Comparison of ENCODE assay signal across 10 mouse cellular contexts in the genomic region with DNA sequence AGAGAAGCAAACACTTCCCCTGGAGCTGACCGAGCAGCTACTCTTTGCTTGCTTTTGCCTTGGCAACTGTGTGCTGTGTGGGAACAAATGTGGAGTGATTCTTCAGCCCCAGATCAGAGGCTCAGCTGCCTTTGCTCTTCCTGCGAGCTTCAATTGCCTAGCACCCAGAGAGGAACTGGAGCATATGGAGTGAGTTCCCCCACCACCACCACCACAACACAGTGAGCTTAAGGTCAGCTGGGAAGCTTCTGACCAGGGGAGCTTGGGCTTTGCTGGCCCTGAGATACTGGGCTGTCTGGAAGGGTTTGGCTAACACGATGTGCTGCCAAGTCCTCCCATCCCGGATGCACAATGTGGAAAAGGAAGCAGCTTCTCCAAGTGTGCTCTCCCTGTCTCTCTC.
A peak's percentile ranks its signal among the peaks of the same experiment; 100 is the strongest.
DNase-seq lines count a peak whose midpoint lies in the region; ATAC-seq and TF ChIP-seq lines count a peak whose summit lies in the region.
"Had no signal": no experiment of that assay in that cellular context is flagged by ENCODE, and none has a peak within 500 bp of the region (broad histone marks: within the 10 kb centered on the region; RNA-seq: fewer than 3 reads in every experiment).

No protein-coding gene starts in this region.

- no peaks in the 10 kb centered on the region for H3K9me3 ChIP-seq in stomach, postnatal 0 days (ENCODE audit: control insufficient read depth, low read length)

- H3K4me1 ChIP-seq in stomach, postnatal 0 days (replicated peaks; ENCODE audit: control insufficient read depth, insufficient read depth), result no peaks in the 10 kb centered on the region

- 30% methylated on average over 4 of the region's 4 CpGs for WGBS in stomach, postnatal 0 days

- no peaks in the 10 kb centered on the region for H3K36me3 ChIP-seq in stomach, postnatal 0 days (ENCODE audit: control insufficient read depth, insufficient read depth, low read length)
- H3K36me3 ChIP-seq: heart, embryonic 13.5 days had no signal

- TF ChIP-seq CTCF in stomach, postnatal 0 days (IDR thresholded peaks at IDR 0.05; ENCODE audit: low read depth), result no peak

- no peak overlapping the region for H3K9ac ChIP-seq in stomach, postnatal 0 days (ENCODE audit: low read length)
- H3K9ac ChIP-seq: heart, embryonic 13.5 days had no signal

- no peak for TF ChIP-seq EP300 in stomach, postnatal 0 days (optimal IDR thresholded peaks at IDR 0.05)

- DNase-seq in cerebellum, adult 18-20 months, result peak; percentile 29 to 39
- peak; percentile 10 for DNase-seq in ovary, postnatal 36 days (ENCODE audit: low spot score)
- DNase-seq in ovary, postnatal 14 days (ENCODE audit: low spot score), result no peak
- peak; percentile 28 to 64 for DNase-seq in layer of hippocampus, postnatal 14 days (ENCODE audit: low spot score in 2 of 2)
- no peak for DNase-seq in stomach, postnatal 0 days (ENCODE audit: low spot score)
- no peak for DNase-seq in natural killer cell, adult 2 months (ENCODE audit: low spot score in 2 of 2)
- DNase-seq in kidney, postnatal 10 days, result no peak

- no peaks in the 10 kb centered on the region for H3K27me3 ChIP-seq in stomach, postnatal 0 days (ENCODE audit: control insufficient read depth, insufficient read depth, low read length)
- H3K27me3 ChIP-seq: heart, embryonic 13.5 days had no signal

- H3K27ac ChIP-seq in stomach, postnatal 0 days (replicated peaks), result no peak overlapping the region
- H3K27ac ChIP-seq: heart, embryonic 13.5 days had no signal

- H3K4me2 ChIP-seq in stomach, postnatal 0 days (replicated peaks; ENCODE audit: low read depth), result no peak overlapping the region
- H3K4me2 ChIP-seq: heart, embryonic 13.5 days had no signal

- ATAC-seq in cerebellum, adult (ENCODE audit: insufficient number of reproducible peaks, low FRiP score, low TSS enrichment), result no peak
- 0 out of 2 replicates have a peak, but pooled peaks have one; percentile 45 for ATAC-seq in stomach, postnatal 0 days (ENCODE audit: low FRiP score, low TSS enrichment)

- no peak overlapping the region for H3K4me3 ChIP-seq in stomach, postnatal 0 days (ENCODE audit: low read depth, low read length)
- H3K4me3 ChIP-seq: heart, embryonic 13.5 days; myocyte had no signal

Comparison
In these comparisons a context has a peak if more than half of its experiments do, and no peak if none do; other contexts are left out.
1. DNase-seq: peak in cerebellum, adult 18-20 months (2 of 2), ovary, postnatal 36 days (single experiment) and layer of hippocampus, postnatal 14 days (2 of 2); none in ovary, postnatal 14 days (single experiment), stomach, postnatal 0 days (single experiment), natural killer cell, adult 2 months (0 of 2) and kidney, postnatal 10 days (single experiment).